Mouse (Mus musculus) splenic B cell, adult 2 months (primary cell): ENCODE data around the gene Gpr158.

Experiments used
- DNase-seq: peaks from one replicate; pipeline ENCODE4 v3.0.0-alpha.2; 2011; ENCODE audit warnings: low read depth, low spot score
- H3K27me3 ChIP-seq: 2 replicates; pipeline ENCODE4 v1.6.1; 2012; ENCODE audit warnings: mild to moderate bottlenecking, low read length, moderate library complexity, mixed read lengths; ENCODE audit not compliant: control insufficient read depth, poor library complexity, insufficient read depth, severe bottlenecking
- H3K36me3 ChIP-seq: 2 replicates; pipeline ENCODE4 v1.6.1; 2012; ENCODE audit warnings: mild to moderate bottlenecking, low read length, moderate library complexity, mixed read lengths; ENCODE audit not compliant: control insufficient read depth, poor library complexity, insufficient read depth, severe bottlenecking

Gene Gpr158

DNA sequence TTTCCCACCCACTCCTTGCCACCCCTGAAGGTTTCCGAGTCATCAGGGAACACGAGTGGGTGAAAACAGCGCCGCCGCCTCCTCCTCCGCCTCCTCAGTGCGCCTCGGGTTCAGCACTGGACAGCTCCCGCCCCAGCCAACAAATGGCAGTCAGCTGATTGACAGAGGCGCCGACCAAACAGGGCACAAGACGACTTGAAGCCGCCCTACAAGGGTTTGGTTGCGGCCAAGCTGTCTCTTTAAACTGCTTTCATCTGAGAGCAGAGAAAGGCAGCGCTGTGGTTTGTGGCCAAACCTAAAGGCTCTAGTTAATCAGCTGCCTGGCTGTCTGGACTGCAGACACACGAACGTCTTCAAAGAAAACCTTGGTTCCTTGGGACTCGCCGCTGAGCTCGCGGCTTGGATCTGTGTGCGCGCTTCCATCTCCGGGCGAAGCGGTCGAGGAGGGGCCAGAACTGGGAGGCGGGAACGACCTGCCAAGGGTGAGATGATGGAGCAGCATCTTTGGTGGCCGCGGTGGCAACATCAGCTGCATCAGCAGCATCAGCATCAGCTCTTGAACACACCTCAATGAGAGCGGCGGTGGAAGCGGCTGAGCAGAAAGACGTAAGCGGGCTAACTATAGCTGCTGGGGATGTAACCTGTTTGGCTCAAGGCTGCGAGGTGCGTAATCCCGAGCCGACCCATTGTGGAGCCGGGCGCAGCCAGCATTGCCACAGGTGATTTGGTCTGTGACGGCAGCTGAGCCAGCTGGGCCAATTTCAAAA, at the start of gene Gpr158:
Gene Gpr158, plus strand, starts transcription at position 198 of the 767 bp plus-strand sequence.
- no peaks in the 10 kb centered on the region for H3K36me3 ChIP-seq
- no peaks in the 10 kb centered on the region; the same call in 1 of the 2 replicates for H3K27me3 ChIP-seq
- DNase-seq = no peak

DNA sequence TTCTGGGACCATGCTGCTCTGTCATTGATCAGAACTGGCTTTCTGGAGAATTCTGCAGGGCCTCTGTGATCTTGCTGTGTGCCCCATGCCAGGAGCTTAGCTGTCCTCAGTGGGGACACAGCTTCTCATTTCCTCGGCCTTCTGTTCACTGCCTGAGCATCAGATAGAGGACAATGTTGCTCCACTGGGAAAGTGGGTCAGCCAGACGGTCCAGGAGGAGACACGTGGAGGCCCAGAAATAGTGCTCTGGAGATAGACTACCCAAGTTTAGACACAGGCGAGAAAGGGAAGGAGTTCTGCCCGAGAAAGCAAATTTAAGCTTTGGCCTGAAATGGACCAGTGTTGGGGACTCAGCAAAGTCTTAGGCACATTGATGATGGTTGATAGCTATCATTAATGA, 23.5 kb upstream of the Gpr158 start:
- DNase-seq = no peak
- Histone ChIP-seq H3K27me3 (no peaks in the 10 kb centered on the region), H3K36me3 (no peaks in the 10 kb centered on the region)

GRCm38 (mm10) chr2:21368351-21369170, 1.2 kb downstream of the Gpr158 start:
- DNase-seq = no peak
- H3K27me3 ChIP-seq = no peaks in the 10 kb centered on the region; the same call in 1 of the 2 replicates
- H3K36me3 ChIP-seq = no peaks in the 10 kb centered on the region

DNA sequence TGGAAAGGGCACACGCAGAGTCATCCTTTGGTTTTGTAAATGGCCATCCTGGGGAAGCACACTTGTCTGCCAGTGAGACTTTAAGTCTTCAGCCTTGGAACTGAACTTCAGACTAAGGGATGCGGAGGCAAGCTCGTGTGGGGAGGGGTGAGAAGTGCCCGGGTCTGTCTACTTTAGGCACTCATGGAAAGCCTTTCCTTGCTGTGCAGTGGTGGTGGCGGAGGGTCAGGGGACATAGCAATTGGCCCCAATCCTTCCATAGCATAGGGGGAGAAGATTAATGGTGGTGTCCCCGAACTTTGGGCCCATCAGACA, 1.8 kb downstream of the Gpr158 start:
- no peaks in the 10 kb centered on the region; the same call in 1 of the 2 replicates for H3K27me3 ChIP-seq
- DNase-seq = no peak
- no peaks in the 10 kb centered on the region for H3K36me3 ChIP-seq

GRCm38 (mm10) chr2:21369556-21369955, 2.2 kb downstream of the Gpr158 start:
- no peak for DNase-seq
- Histone ChIP-seq H3K36me3 (no peaks in the 10 kb centered on the region), H3K27me3 (no peaks in the 10 kb centered on the region; the same call in 1 of the 2 replicates)

- H3K36me3 ChIP-seq = no peaks in the 10 kb centered on the region
- no peaks in the 10 kb centered on the region for H3K27me3 ChIP-seq
- DNase-seq = no peak
Observed at GRCm38 (mm10) chr2:21379516-21379915, 12.2 kb downstream of the Gpr158 start.

- no peaks in the 10 kb centered on the region for H3K27me3 ChIP-seq
Observed at GRCm38 (mm10) chr2:21392727-21393126, 25.4 kb downstream of the Gpr158 start.

GRCm38 (mm10) chr2:21397347-21397746, 30.0 kb downstream of the Gpr158 start:
- no peak for DNase-seq
- H3K27me3 ChIP-seq = 0 out of 2 replicates have a peak, but pooled peaks cover 2% of the 10 kb centered on the region

More at GRCm38 (mm10) chr2:21392727-21393126, 25.4 kb downstream of the Gpr158 start:
- no peak for DNase-seq
- no peaks in the 10 kb centered on the region for H3K36me3 ChIP-seq

DNA sequence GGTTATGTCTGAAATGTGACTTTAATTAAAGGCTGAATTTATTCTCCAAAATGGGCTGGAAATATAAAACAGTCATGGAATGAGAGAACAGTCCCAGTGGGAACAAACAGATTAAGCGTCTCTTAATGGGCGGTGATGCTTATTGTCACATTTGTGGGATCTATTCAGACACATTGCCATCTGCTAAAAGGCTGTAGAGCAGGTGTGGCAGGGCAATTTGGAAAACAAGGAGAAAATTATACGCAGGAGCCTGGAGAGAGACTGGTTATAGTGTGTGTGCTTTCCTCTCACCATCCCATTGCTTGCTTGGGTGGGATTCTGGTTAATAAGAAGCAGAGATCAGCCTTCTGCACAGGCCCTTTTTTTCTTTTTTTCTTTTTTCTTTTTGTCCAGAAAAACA, 32.3 kb downstream of the Gpr158 start:
- no peak for DNase-seq
- Histone ChIP-seq H3K36me3 (no peaks in the 10 kb centered on the region), H3K27me3 (0 out of 2 replicates have a peak, but pooled peaks cover 2% of the 10 kb centered on the region)

More at GRCm38 (mm10) chr2:21397347-21397746, 30.0 kb downstream of the Gpr158 start:
- H3K36me3 ChIP-seq = no peaks in the 10 kb centered on the region

DNA sequence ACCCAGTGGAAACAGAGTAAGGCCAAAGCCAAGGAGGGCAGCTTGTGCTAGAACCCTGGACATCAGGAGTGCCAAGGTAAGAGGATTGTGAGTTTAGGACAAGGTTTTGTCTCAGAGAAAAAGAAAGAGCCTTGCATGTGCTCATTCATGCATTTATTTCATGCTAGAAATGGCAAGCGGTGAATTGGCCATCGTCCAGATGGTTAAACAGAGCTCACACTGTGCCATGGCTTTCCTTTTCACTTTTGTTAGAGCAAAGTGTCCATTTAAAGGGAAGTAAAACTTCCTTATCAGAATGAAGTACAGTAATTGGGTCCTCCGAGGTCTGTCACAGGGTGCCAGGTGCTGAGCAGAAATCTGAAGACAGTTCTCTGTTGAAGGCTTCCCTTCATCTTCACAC, 38.3 kb downstream of the Gpr158 start:
- H3K36me3 ChIP-seq = no peaks in the 10 kb centered on the region
- DNase-seq = no peak
- H3K27me3 ChIP-seq = no peaks in the 10 kb centered on the region

DNA sequence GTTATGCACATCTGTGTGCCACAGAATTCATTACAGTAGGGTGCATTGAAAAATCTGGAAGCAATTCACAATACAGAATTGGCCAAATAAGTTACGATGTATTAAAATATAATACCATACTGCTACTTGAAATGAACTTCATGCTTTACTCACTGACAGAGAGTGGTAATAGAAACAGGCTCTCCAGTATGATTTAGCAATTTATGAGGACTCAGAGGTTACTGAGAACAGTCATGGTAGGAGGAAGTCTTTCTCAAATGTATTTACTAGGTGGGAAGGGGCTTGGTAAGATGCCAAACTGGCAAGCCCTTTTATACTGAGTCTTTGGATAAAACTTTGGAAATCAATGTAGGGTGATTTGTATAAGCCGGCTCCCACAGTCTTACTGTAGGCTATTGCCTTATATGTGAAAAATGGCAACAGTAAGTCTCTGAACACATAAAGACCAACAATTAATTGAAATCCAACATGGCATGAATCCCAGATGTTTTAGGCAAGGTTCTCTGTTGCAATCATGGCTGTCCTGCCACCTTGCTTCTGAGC, 40.2 kb downstream of the Gpr158 start:
- no peak for DNase-seq
- Histone ChIP-seq H3K27me3 (no peaks in the 10 kb centered on the region), H3K36me3 (no peaks in the 10 kb centered on the region)

- Histone ChIP-seq H3K36me3 (no peaks in the 10 kb centered on the region), H3K27me3 (no peaks in the 10 kb centered on the region)
- DNase-seq = no peak
Observed at GRCm38 (mm10) chr2:21408821-21409220, 41.5 kb downstream of the Gpr158 start.

DNA sequence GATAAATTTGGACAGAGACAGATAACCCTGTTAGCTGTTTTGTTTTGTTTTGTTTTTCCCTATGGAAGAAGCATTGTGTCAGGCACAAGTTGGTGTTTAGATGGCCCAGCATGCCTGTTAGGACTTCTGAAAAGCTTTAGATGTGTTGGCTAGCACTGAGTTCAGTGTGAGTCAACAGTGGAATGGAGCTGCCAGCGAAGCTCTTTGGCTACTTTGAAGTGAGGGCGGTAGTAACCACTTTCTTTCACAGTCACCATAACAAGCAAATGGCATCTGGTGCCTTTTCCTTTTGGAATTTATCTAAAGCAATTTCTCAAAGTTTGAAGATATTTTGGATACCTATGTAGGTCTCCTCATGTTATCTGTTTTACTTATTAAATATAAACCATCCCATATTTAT, 62.9 kb downstream of the Gpr158 start:
- no peaks in the 10 kb centered on the region for H3K36me3 ChIP-seq
- no peaks in the 10 kb centered on the region for H3K27me3 ChIP-seq
- DNase-seq = no peak

GRCm38 (mm10) chr2:21431182-21431581, 63.8 kb downstream of the Gpr158 start:
- H3K36me3 ChIP-seq = no peaks in the 10 kb centered on the region
- no peak for DNase-seq
- no peaks in the 10 kb centered on the region for H3K27me3 ChIP-seq

- Histone ChIP-seq H3K36me3 (no peaks in the 10 kb centered on the region), H3K27me3 (no peaks in the 10 kb centered on the region)
- no peak for DNase-seq
Observed at GRCm38 (mm10) chr2:21439626-21440025, 72.3 kb downstream of the Gpr158 start.
